Mouse (Mus musculus): ENCODE measurements at regions not wholly inside any gene's neighbourhood (a gene's known extent, or its start where the extent isn't known, plus 50 kb on each side); places are given as distances from the start of the nearest gene placed in this dataset.
"Not testable (repeated sequence)": the region's sequence is repeated elsewhere in the genome, so short reads cannot be mapped to it uniquely, and the experiment has no call there.

DNA sequence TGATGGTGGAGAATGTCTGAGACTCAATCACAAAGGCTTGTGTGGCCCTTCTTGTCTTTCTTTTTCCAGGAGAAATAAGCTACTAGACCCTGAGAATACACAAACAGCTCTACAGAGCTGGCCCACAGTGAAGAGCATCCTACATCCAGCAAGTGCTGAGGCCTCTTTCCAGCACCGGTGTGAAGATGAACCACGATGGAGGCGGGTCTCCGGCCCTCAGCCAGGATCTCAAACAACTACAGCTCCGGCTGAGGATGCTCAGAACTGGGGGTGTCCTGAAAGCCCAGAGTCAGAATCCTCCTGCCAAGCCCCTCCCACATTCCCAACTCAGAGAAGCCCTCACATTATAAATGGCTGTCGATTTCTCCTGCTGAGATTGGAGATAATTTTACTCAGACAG, 407.9 kb downstream of the Lrig3 start:
- no peak for DNase-seq (ENCODE audit: low spot score)

DNA sequence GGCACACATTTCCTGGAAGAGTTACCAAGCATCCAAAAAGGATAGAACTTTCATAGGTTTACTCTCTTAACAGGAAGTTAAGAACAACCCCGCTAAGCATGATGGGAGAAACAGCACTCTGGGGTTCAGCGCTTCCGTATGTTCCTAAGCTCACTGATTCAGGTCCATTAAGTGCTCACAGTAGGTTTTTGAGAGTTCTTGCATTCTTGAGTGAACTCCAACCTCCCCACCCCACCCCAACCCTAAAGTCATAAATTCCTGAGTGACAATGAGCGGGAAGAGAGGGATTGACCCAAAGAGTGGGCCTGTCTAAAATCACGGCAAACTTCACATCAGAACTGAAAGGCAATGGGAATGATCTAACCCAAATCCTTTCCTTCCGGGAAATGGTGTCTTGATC, 405.9 kb downstream of the Lrig3 start:
- DNase-seq (ENCODE audit: low spot score): no peak

DNA sequence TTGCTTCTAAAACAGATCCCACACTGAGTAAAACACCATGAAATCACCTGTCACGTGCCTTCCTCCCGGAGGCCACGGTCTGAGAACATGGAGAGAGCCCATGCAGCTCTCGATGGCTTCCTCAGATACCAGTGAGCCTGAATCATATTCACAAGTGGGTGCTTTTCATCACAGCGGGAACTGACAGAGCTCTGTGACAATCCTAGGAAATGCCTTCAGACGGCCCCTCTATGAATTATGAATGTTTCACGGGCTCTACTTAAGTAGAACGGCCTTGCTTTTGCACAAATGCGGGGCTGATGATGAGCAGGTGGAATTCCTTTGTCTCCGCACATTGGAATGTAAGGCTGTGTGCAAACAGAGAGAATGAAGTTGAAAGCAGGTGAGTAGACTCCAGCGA, 383.1 kb downstream of the Lrig3 start:
- DNase-seq (ENCODE audit: low spot score): no peak

DNA sequence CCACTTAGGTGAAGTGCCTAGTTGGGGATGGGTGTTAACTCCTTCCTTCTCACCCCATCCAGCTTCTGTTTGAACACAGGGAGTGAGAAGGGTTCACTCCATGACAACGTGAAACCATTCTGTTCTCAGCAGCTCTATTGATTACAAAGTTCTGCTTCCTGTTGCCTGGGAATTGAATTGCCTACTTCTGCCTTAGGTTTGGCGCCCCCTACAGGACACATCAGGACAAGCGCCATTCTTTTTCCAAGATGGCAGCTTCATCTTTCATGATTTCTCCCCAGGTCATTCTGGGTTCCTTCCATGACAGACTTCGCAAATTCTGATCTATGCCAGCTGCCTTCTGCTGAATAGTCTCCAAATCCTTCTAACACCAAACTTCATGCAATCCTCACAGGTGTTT, 371.5 kb downstream of the Lrig3 start:
- DNase-seq (ENCODE audit: low spot score): no peak

DNA sequence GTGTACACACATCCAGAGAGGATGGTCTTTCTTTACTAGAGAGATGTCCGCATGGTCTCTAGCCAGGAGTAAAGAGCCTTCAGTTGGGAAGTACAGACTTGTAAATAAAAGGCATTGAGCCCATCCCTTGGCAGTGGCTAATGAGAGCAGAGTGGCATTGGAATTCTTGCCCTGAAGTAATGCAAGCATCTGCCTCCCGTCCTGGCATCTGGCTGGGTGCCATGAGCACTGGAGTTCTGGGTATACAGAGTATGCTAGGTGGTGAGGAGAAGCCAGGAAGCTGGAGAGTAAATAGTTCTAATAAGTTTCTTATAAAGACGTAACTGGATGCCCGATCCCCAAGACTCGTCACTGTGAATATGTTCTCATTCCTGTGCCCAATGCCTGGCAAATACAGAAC, 367.8 kb downstream of the Lrig3 start:
- DNase-seq (ENCODE audit: low spot score): no peak

DNA sequence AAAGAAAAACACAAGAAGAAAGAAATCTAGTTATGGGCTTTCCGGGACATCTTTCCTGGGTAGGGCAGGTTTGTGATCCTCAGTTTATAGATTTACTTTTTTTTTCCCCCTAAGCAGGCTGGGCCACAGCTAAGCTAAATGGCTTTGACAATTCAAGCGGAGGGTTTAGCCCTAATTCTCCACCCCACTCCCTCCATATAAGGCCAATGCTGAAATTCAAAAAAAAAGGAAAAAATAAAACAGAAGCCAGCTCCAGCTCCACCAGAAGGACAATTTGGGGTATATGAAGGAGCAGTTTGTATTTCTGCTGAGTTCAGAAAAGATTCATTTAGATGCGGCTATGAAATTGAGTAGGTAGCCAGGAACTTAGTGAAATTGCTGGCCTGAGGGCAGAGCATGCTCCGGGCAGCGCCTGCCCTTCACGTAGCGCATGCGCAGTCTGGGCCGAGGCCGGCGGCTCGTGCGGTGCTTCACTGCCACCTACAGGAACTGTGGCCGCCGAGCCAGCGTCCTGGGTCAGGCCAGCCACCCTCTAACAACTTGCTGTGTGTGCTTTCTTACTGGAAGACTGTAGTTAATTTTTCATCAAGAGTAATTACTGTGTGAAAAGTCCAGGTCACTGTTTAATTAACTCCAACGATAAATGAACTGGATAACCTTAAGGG, 364.5 kb downstream of the Lrig3 start:
- peak; percentile 79 for DNase-seq (ENCODE audit: low spot score)

DNA sequence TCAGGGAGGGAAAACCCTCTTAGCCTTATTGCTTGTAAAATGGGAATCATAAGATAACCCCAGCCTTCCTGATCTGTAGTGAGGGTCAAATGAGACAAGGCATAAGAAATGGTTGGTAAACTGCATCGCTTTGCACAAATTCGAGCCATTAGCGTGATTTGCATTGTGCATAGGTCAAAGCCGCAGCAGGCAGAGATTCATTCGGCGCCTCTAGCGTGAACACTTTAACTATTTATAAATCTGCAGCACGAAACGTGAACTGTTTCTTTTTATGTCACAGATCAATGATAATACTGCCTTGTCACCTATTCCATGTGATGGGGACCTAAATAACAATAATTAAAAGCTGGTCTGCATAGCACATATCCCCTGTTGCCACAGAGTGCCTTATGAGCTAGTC, 354.9 kb downstream of the Lrig3 start:
- DNase-seq (ENCODE audit: low spot score): no peak

DNA sequence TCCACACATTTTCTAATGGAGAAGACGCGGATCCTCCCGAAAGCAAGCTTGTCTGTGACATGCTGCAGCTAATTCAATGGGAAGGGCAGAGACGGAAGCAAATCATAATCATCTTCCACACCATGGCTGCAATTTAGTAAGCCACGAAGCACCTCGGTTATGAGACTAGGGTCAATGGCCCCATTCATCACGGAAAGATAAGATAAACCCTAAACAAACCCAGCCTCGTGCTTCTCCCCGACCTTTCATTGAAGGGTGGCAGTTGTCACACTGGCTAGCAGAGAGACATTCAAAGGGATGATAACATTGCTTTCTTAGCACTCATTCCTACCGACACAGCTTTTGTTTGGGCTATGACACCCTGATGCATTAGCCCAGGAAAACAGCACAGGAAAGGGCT, 353.8 kb downstream of the Lrig3 start:
- DNase-seq (ENCODE audit: low spot score): no peak

DNA sequence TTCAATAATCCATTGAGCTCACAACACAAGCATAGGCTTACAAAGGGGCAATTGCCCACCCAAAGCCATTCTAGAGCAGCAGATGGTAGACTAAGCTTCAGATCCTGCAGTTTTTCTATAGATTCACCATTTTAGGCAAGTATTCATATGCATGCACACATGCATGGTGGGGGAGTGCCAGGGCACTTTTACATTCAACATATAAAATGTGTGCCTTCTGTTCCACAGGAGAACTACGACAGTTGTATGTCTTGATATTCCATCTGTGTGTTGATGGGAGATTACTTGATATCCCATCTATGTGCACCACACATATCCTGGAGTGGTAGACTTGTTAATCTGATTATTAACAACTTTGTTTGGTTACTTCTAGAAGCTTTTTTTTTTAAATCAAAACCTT, 334.0 kb downstream of the Lrig3 start:
- DNase-seq (ENCODE audit: low spot score): no peak

DNA sequence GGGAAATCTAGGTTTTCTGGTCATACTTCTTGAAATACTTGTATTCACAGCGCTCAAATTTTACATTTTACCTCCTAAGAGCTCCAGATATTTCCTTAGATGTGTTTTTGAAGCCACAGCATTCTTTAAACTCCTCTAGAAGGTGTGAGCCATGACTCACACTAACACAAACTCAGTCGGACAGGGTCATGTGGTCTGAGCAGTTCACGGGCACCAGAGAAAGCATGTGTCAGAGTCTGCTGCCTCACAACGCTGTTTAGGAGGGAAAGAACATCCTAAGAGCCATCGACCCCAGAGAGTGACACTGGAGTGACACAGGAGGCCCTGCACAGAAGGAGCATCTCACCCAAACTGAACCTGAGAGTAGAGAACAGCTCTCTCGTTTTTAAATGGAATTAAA, 332.2 kb downstream of the Lrig3 start:
- DNase-seq (ENCODE audit: low spot score): no peak

DNA sequence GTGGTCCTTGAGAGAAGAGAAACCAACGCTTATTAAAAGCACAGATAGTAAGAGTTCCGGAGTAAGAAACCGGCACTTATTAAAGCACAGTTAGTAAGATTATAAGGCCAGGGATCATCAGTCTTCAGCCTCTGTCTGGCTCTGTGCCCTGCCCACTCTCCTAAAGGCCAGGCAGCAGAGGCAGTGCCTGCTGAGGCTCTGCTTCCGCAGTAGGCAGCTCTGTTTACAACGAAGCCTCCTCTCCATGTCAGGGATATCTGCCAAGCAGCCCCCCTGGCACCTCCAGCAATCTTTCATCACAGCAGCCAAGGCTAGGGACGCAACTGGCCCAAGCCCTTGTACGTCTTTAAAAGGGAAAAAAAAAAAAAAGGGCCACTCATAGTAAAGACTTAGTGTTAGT, 329.9 kb downstream of the Lrig3 start:
- no peak for DNase-seq (ENCODE audit: low spot score)

DNA sequence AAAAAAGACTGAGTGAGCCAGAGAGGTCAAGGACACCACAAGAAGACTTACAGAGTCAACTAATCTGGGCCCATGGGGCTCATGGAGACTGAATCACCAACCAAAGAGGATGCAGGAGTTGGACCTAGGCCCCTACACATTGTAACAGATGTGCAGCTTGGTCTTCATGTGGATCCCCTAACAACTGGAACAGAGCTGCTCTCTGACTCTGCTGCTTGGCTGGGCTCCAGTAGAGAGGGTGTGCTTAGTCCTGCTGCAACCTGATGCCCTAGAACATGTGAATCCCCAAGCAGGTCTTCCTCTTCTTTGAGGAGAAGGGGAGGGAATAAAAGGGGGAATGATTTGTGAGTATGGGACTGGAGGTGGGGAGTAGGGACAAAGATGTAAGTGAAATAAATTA, 325.8 kb downstream of the Lrig3 start:
- DNase-seq (ENCODE audit: low spot score): no peak

DNA sequence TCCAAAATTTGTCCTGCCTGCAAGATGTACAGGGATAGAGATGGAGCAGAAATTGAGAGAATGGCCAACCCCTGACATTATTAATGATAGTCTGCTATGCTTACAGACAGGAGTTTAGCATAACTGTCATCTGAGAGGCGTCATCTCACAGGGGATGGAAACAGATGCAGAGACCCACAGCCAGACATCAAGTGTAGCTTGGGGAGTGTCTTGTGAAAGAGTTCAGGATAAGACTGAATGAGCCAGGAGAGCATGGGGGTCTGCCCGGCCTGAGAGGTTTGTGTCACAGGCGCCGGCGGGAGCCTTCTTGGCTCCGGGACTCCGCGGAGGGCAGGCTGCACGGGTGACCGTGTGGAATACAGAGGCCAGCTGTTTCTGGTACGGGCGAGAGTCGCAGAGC, 319.1 kb downstream of the Lrig3 start:
- DNase-seq (ENCODE audit: low spot score): not testable (repeated sequence)

DNA sequence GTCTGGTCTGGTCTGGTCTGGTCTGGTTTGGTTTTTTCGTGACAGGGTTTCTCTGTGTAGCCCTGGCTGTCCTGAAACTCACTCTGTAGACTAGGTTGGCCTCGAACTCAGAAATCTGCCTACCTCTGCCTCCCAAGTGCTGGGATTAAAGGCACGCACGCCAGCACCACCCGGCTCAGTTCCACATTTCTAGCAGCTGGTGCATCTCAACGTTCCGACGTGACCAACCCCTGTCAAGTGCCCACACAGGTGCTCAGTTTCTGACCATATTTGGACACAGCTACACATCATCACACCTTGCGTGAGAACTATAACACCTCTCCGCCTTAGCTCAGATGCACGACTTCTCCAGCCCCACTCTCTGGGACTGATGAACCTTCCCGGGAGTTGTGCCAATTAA, 304.4 kb downstream of the Lrig3 start:
- no peak for DNase-seq (ENCODE audit: low spot score)

DNA sequence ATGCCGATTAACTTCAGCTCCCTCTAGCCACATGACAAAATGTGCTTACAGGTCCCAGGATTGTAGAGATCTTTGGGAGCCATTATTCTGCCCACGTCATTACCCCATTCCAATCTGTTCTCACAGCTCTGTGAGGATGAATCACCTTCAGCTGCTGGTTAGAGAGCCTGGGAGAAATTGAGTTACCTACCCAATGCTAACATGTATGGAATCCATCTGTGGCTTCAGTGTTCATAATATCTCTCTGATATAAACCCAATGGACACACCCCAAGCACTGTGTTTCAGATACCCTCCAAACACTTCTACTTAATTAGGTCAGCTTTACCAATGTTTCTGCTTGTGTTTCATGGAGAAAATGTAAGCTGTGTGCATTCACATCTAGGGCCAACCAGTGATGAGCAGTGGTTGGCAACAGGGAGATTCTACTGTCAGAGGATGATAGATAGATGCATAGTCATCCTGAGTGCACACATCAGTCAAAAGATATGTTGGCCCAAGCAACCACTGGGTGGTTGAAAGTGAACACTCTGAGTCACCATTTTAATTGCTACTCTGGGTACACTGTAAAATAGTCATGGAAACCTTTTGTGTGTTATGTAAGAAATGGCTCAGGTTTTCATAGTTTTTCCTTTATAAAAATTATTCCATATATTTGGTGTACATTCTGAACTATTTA, 301.5 kb downstream of the Lrig3 start:
- DNase-seq (ENCODE audit: low spot score): no peak

DNA sequence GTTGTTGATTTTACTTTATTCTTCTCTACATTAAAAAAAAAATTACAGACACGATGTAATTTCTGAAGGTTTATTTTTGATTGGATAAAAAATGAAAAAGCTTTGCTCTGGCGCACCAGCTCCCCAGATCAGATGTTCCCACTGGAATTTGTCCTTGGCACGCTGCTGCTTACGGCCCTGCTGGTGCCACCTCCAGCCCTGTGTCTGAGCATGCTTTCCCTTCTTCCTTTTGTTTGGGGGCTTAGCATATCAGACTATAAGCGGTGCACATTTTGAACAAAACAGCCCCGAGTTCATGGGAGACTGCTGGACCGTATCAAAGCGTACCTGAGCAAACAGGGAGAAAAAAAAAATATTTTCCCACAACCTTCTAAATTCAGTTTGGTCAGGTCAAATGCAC, 291.2 kb downstream of the Lrig3 start:
- no peak for DNase-seq (ENCODE audit: low spot score)

DNA sequence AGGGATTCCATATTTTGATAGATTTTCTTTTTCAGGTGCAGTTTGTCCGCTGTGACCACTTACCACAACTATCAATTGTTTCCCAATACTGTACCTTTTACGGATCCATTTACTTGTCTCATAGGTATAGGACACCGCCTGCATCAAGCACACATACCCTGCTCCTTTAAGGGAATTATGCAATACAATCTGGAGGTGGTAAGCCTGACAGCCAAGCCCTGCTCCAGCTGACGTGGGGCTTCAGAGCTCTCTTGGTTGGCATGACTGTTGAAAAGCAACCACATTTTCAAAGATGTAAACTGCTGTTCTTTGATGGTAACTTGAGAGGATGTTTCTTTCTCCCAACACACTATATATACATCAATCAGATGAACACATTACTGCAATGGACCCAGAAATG, 288.2 kb downstream of the Lrig3 start:
- no peak for DNase-seq (ENCODE audit: low spot score)

DNA sequence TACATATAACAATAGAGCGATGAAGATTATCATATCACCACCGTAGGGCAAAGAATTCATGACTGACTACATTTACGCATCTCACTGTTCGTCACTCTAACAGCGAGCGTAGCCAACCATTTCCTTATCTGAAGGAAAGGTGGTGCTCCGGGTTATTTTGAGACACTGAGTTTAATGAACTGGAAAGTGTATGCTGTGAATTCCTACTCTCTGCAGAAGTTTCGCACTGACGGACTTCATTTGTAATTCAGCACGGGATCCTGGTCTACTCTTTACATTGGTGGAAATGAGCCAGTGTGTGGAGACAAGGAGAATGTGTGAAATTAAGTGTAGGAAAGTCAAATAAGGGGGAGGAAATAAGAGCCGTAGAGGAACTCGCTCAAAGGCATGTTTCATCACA, 283.2 kb downstream of the Lrig3 start:
- DNase-seq (ENCODE audit: low spot score): no peak

DNA sequence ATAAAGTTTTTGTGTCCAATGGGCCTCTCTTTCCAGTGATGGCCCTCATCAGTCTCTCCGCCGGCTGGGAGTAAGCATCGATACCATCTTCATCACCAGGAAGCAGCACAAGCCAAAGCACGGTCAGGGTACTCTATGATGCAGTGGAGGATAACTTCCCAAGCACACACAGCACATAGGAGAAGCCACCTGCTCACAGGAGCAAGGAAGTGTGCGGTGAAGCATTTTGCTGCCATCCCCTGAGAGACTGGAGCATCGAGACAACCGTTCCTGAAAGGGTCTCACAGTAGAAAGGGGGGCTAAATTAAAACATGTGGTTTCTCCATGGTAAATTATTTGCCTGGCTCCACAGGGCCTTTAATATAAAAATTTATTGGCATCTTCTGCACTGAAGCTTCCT, 277.1 kb downstream of the Lrig3 start:
- DNase-seq (ENCODE audit: low spot score): no peak

DNA sequence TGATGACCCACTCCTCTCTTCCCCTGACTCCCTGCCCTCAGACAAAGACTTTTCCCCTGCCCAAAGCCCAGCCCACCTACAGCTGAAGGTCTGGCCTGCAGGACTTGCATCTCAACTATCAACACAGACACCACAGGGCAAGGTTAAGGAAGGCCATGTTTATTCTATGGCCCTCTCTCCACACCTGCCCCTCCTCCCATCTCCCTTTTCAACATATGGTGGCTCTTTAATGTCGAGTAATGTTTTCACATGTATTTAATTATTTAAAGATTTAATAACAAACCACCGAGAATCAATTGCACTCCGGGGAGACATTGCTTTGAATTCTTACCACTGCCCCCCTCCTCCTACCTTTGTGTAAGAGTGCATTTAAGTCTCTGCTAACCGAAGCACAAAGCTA, 273.6 kb downstream of the Lrig3 start:
- no peak for DNase-seq (ENCODE audit: low spot score)
